Mouse (Mus musculus) cerebellum, adult 9-11 months (tissue): ENCODE measurements around the gene Tmem106a.
"Not testable (repeated sequence)": the region's sequence is repeated elsewhere in the genome, so short reads cannot be mapped to it uniquely, and the experiment has no call there.

Experiments used
- DNase-seq: peaks from one replicate; pipeline ENCODE4 v3.0.0; 2022

The Tmem106a gene

GRCm38 (mm10) chr11:101602491-101602890, 20.4 kb downstream of the Tmem106a start:
- DNase-seq = no peak

- DNase-seq = no peak
Measured at GRCm38 (mm10) chr11:101604116-101604515, 22.1 kb downstream of the Tmem106a start.

GRCm38 (mm10) chr11:101604531-101605453, 22.8 kb downstream of the Tmem106a start:
- DNase-seq = peak; percentile 49

- DNase-seq = not testable (repeated sequence)
Measured at GRCm38 (mm10) chr11:101607134-101607533, 25.1 kb downstream of the Tmem106a start.

GRCm38 (mm10) chr11:101610445-101610844, 28.4 kb downstream of the Tmem106a start:
- DNase-seq = no peak

GRCm38 (mm10) chr11:101613596-101613995, 31.6 kb downstream of the Tmem106a start:
- DNase-seq = no peak

GRCm38 (mm10) chr11:101614116-101614515, 32.1 kb downstream of the Tmem106a start:
- no peak for DNase-seq

- no peak for DNase-seq
Measured at GRCm38 (mm10) chr11:101615380-101615779, 33.3 kb downstream of the Tmem106a start.

GRCm38 (mm10) chr11:101616104-101616503, 34.1 kb downstream of the Tmem106a start:
- DNase-seq = no peak

- no peak for DNase-seq
Measured at GRCm38 (mm10) chr11:101616948-101617767, 35.1 kb downstream of the Tmem106a start.

- DNase-seq = no peak
Measured at GRCm38 (mm10) chr11:101617849-101618248, 35.8 kb downstream of the Tmem106a start.

- DNase-seq = no peak
Measured at GRCm38 (mm10) chr11:101618596-101618995, 36.6 kb downstream of the Tmem106a start.

GRCm38 (mm10) chr11:101620022-101620655, 38.1 kb downstream of the Tmem106a start:
- not testable (repeated sequence) for DNase-seq

GRCm38 (mm10) chr11:101626649-101626994, 44.6 kb downstream of the Tmem106a start:
- DNase-seq = no peak

- peak; percentile 82 for DNase-seq
Measured at GRCm38 (mm10) chr11:101626995-101627856, 45.2 kb downstream of the Tmem106a start, which contains the start of gene Rdm1. Gene Rdm1 (plus strand): TSS chr11:101627195.

- DNase-seq = peak; percentile 79
Measured at GRCm38 (mm10) chr11:101627857-101628559, 46.0 kb downstream of the Tmem106a start.

- not testable (repeated sequence) for DNase-seq
Measured at GRCm38 (mm10) chr11:101628733-101629417, 46.8 kb downstream of the Tmem106a start.

GRCm38 (mm10) chr11:101635660-101636059, 53.6 kb downstream of the Tmem106a start:
- no peak for DNase-seq

- DNase-seq = no peak
Measured at GRCm38 (mm10) chr11:101639761-101640160, 57.7 kb downstream of the Tmem106a start.

GRCm38 (mm10) chr11:101640857-101641709, 59.0 kb downstream of the Tmem106a start:
- DNase-seq = peak; percentile 88
